Mouse (Mus musculus) WW6 (cell line): ENCODE data around the gene Samd4b.

Source experiments
- DNase-seq: peaks from one replicate; pipeline ENCODE4 v3.0.0-alpha.2; 2013; ENCODE audit warnings: low read depth, low spot score

The Samd4b gene

GRCm38 (mm10) chr7:28359854-28360253 is 238.1 kb downstream of the Samd4b start:
- no peak for DNase-seq

GRCm38 (mm10) chr7:28358431-28358830 is 239.5 kb downstream of the Samd4b start:
- no peak for DNase-seq

GRCm38 (mm10) chr7:28357984-28358383 is 240.0 kb downstream of the Samd4b start:
- no peak for DNase-seq

- no peak for DNase-seq
These were observed 241.0 kb downstream of the Samd4b start for GRCm38 (mm10) chr7:28356981-28357380.

GRCm38 (mm10) chr7:28355221-28355620 is 242.7 kb downstream of the Samd4b start:
- no peak for DNase-seq

- DNase-seq: no peak
These were observed 243.3 kb downstream of the Samd4b start for GRCm38 (mm10) chr7:28354596-28354995.

- no peak for DNase-seq
These were observed 243.8 kb downstream of the Samd4b start for GRCm38 (mm10) chr7:28354113-28354581.

GRCm38 (mm10) chr7:28353267-28353666 is 244.7 kb downstream of the Samd4b start:
- no peak for DNase-seq

GRCm38 (mm10) chr7:28351676-28352191 is 246.2 kb downstream of the Samd4b start:
- DNase-seq: no peak

- peak; percentile 84 for DNase-seq
These were observed 247.6 kb downstream of the Samd4b start, which contains the start of gene Rps16 for GRCm38 (mm10) chr7:28350155-28350883. TSS of gene Rps16 (plus strand) at chr7:28350652.
